ENCODE assay signal across 17 mouse cellular contexts in the genomic region with DNA sequence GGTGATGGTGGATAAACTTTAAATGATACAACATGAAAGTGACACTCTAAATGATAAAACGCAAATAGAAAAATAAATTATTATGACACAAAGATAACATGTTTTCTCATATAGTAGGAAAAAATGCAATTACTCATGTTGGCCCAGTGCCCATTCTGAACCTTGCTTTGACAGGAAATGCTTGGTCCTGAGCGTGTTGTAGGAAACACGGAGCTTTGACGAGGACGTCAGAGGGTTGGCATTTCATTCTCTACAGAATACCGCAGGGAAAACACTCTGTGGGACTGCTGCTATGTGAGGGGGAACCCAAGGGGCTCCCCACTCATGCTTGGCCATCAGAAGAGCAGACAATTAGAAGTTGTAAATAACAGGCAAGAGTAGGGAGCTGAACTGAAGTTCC.
DNase-seq lines count a peak whose midpoint lies in the region; ATAC-seq and TF ChIP-seq lines count a peak whose summit lies in the region.
"Had no signal": no experiment of that assay in that cellular context is flagged by ENCODE, and none has a peak within 500 bp of the region (broad histone marks: within the 10 kb centered on the region; RNA-seq: fewer than 3 reads in every experiment).

No protein-coding gene starts in this region.

- no peaks in the 10 kb centered on the region for H3K27me3 ChIP-seq in forebrain, postnatal 0 days (ENCODE audit: insufficient read depth, low read length)
- H3K27me3 ChIP-seq in forebrain, embryonic 11.5 days (ENCODE audit: control insufficient read depth, insufficient read depth, low read length) = no peaks in the 10 kb centered on the region
- no peaks in the 10 kb centered on the region for H3K27me3 ChIP-seq in kidney, postnatal 0 days (ENCODE audit: insufficient read depth, low read length)
- H3K27me3 ChIP-seq: limb, embryonic 15.5 days; lung, embryonic 15.5 days; midbrain, embryonic 13.5 days had no signal

- H3K9me3 ChIP-seq in forebrain, postnatal 0 days (ENCODE audit: low read length) = no peaks in the 10 kb centered on the region
- no peaks in the 10 kb centered on the region for H3K9me3 ChIP-seq in forebrain, embryonic 11.5 days (ENCODE audit: control insufficient read depth, low read length)
- H3K9me3 ChIP-seq in kidney, postnatal 0 days (replicated peaks; ENCODE audit: low read length) = no peaks in the 10 kb centered on the region
- H3K9me3 ChIP-seq: G1E; limb, embryonic 15.5 days; lung, embryonic 15.5 days; midbrain, embryonic 13.5 days had no signal

- no peak for TF ChIP-seq CTCF in forebrain, postnatal 0 days (IDR thresholded peaks at IDR 0.05; ENCODE audit: low read depth)
- TF ChIP-seq CTCF in kidney, postnatal 0 days (IDR thresholded peaks at IDR 0.05; ENCODE audit: low read depth) = no peak

- no peak overlapping the region for H3K9ac ChIP-seq in forebrain, postnatal 0 days
- no peak overlapping the region for H3K9ac ChIP-seq in forebrain, embryonic 11.5 days (ENCODE audit: low read length)
- H3K9ac ChIP-seq in kidney, postnatal 0 days (ENCODE audit: low read depth, low read length) = no peak overlapping the region
- H3K9ac ChIP-seq: limb, embryonic 15.5 days; lung, embryonic 15.5 days; midbrain, embryonic 13.5 days had no signal

- H3K4me3 ChIP-seq in forebrain, postnatal 0 days (ENCODE audit: low read depth, low read length) = no peak overlapping the region
- no peak overlapping the region for H3K4me3 ChIP-seq in forebrain, embryonic 11.5 days (ENCODE audit: low read depth, low read length)
- H3K4me3 ChIP-seq in kidney, postnatal 0 days (replicated peaks; ENCODE audit: low read depth, low read length) = no peak overlapping the region
- H3K4me3 ChIP-seq: layer of hippocampus, adult 2 months; limb, embryonic 15.5 days; lung, embryonic 15.5 days; midbrain, embryonic 13.5 days had no signal

- H3K4me2 ChIP-seq in forebrain, postnatal 0 days (ENCODE audit: low read depth) = no peak overlapping the region
- H3K4me2 ChIP-seq in forebrain, embryonic 11.5 days (ENCODE audit: low read depth, low read length, severe bottlenecking) = no peak overlapping the region
- H3K4me2 ChIP-seq in kidney, postnatal 0 days (ENCODE audit: low read length) = no peak overlapping the region
- H3K4me2 ChIP-seq: limb, embryonic 15.5 days; lung, embryonic 15.5 days; midbrain, embryonic 13.5 days had no signal

- no peaks in the 10 kb centered on the region for H3K36me3 ChIP-seq in forebrain, postnatal 0 days (ENCODE audit: insufficient read depth)
- H3K36me3 ChIP-seq in forebrain, embryonic 11.5 days (ENCODE audit: control insufficient read depth, insufficient read depth, low read length) = no peaks in the 10 kb centered on the region
- no peaks in the 10 kb centered on the region for H3K36me3 ChIP-seq in kidney, postnatal 0 days (ENCODE audit: insufficient read depth, low read length)
- H3K36me3 ChIP-seq: G1E; limb, embryonic 15.5 days; lung, embryonic 15.5 days; midbrain, embryonic 13.5 days had no signal

- 47% methylated on average over 6 of the region's 6 CpGs for WGBS in forebrain, postnatal 0 days
- 88% methylated on average over 6 of the region's 6 CpGs for WGBS in forebrain, embryonic 11.5 days
- WGBS in kidney, postnatal 0 days = 25% methylated on average over 6 of the region's 6 CpGs

- H3K27ac ChIP-seq in forebrain, postnatal 0 days (ENCODE audit: low read depth, low read length) = no peak overlapping the region
- no peak overlapping the region for H3K27ac ChIP-seq in forebrain, embryonic 11.5 days (ENCODE audit: low read depth, low read length)
- peak overlapping the region; percentile 26; the same call in 1 of the 2 replicates for H3K27ac ChIP-seq in kidney, postnatal 0 days
- H3K27ac ChIP-seq: layer of hippocampus, adult 2 months; limb, embryonic 15.5 days; lung, embryonic 15.5 days; midbrain, embryonic 13.5 days had no signal

- H3K4me1 ChIP-seq in forebrain, postnatal 0 days (ENCODE audit: insufficient read depth) = no peaks in the 10 kb centered on the region
- no peaks in the 10 kb centered on the region for H3K4me1 ChIP-seq in forebrain, embryonic 11.5 days (replicated peaks; ENCODE audit: control insufficient read depth, insufficient read depth, low read length)
- no peaks in the 10 kb centered on the region for H3K4me1 ChIP-seq in kidney, postnatal 0 days (replicated peaks; ENCODE audit: insufficient read depth, low read length)
- H3K4me1 ChIP-seq: limb, embryonic 15.5 days; midbrain, embryonic 13.5 days had no signal

- no peak for ATAC-seq in forebrain, postnatal 0 days
- no peak for ATAC-seq in forebrain, embryonic 11.5 days (replicated peaks; ENCODE audit: low FRiP score)
- no peak for ATAC-seq in kidney, postnatal 0 days (replicated peaks; ENCODE audit: low FRiP score, low read depth)
- ATAC-seq: activated CD4-positive, CD25-positive, alpha-beta regulatory T cell, adult 4 months; hindbrain, embryonic 16.5 days; midbrain, embryonic 13.5 days had no signal

- DNase-seq in forebrain, postnatal 0 days = peak; percentile 4
- no peak for DNase-seq in forebrain, embryonic 11.5 days (ENCODE audit: low spot score)
- DNase-seq in kidney, postnatal 0 days (ENCODE audit: low spot score) = peak; percentile 72
- no peak for DNase-seq in kidney, adult 9 months
- DNase-seq in urinary bladder, postnatal 25 days (ENCODE audit: low spot score) = peak; percentile 38
- DNase-seq in urinary bladder, postnatal 10 days (ENCODE audit: low spot score) = no peak
- DNase-seq in neural tube, embryonic 10.5 days (ENCODE audit: extremely low spot score, low spot score) = no peak
- DNase-seq: cerebellum, adult 2 months; gastrocnemius, postnatal 25 days; thymus, postnatal 14 days had no signal

Comparison
In these comparisons a context has a peak if more than half of its experiments do, and no peak if none do; other contexts are left out.
1. DNase-seq: peak in forebrain, postnatal 0 days (single experiment), kidney, postnatal 0 days (single experiment) and urinary bladder, postnatal 25 days (single experiment); none in forebrain, embryonic 11.5 days (single experiment), kidney, adult 9 months (single experiment), urinary bladder, postnatal 10 days (single experiment) and neural tube, embryonic 10.5 days (single experiment).